Mouse (Mus musculus): ENCODE measurements around the gene Ifngr1. TPM values are rescaled to one million over a fixed set of nuclear protein-coding genes. Genes with fewer than 3 reads are reported as not detected.

Gene Ifngr1
- polyA plus RNA-seq, 1 experiment from 2014 or later = 186 TPM

GRCm38 (mm10) chr10:19639630-19640029 lies 47.9 kb downstream of the Ifngr1 start:
- Histone ChIP-seq H3K27ac (no peak overlapping the region), H3K79me2 (ENCODE audit: inconsistent target) (no peaks in the 10 kb centered on the region), H3K36me3 (ENCODE audit: inconsistent target) (no peaks in the 10 kb centered on the region), H3K4me3 (ENCODE audit: inconsistent target) (no peak overlapping the region)
- WGBS (ENCODE audit: missing documents) = 90% methylated on average over 1 of the region's 1 CpGs

- 94% methylated on average over 2 of the region's 2 CpGs for WGBS (ENCODE audit: missing documents)
- Histone ChIP-seq H3K4me3 (ENCODE audit: inconsistent target) (no peak overlapping the region), H3K27ac (no peak overlapping the region)
These were observed 53.4 kb downstream of the Ifngr1 start for GRCm38 (mm10) chr10:19645119-19645518.

GRCm38 (mm10) chr10:19657426-19657825 lies 65.7 kb downstream of the Ifngr1 start:
- 97% methylated on average over 9 of the region's 9 CpGs for WGBS (ENCODE audit: missing documents)
- H3K27ac ChIP-seq = no peak overlapping the region
- no peaks in the 10 kb centered on the region for H3K36me3 ChIP-seq (ENCODE audit: inconsistent target)
- H3K79me2 ChIP-seq (ENCODE audit: inconsistent target) = no peaks in the 10 kb centered on the region
- H3K4me3 ChIP-seq (ENCODE audit: inconsistent target) = no peak overlapping the region

More at GRCm38 (mm10) chr10:19645119-19645518, 53.4 kb downstream of the Ifngr1 start:
- Histone ChIP-seq H3K79me2 (ENCODE audit: inconsistent target) (no peaks in the 10 kb centered on the region), H3K36me3 (ENCODE audit: inconsistent target) (no peaks in the 10 kb centered on the region)

Other genes with a start within 250 kb of the Ifngr1 start
- gene Olig3, start 235.4 kb upstream of the Ifngr1 start, polyA plus RNA-seq (2018) = not detected in 3 replicates
- gene Il22ra2, start 30.0 kb downstream of the Ifngr1 start, polyA plus RNA-seq (2018) = not detected in 3 replicates
- gene Il20ra, start 120.6 kb downstream of the Ifngr1 start, polyA plus RNA-seq (2018) = not detected in 3 replicates

All from macrophage (primary cell).